Mouse (Mus musculus) midbrain, embryonic 16.5 days (tissue): ENCODE data around the gene Tnk1. TPM values are rescaled to one million over a fixed set of nuclear protein-coding genes. Genes with fewer than 3 reads are reported as not detected.
A peak's percentile ranks its signal among the peaks of the same experiment; 100 is the strongest.

ENCODE experiments used
- ATAC-seq: fragments of 200-750 bp; cut with Nextera tagmentation; 2 replicates; pipeline ENCODE4 v1.8.0; 2017; ENCODE audit warnings: moderate TSS enrichment
- H3K27ac ChIP-seq: fragments of 300-500 bp; sonication (generic); 2 replicates; pipeline ENCODE4 v1.5.1; 2014; ENCODE audit warnings: mild to moderate bottlenecking, low read length, mixed read lengths
- H3K27me3 ChIP-seq: fragments of 300-500 bp; sonication (generic); 2 replicates; pipeline ENCODE4 v1.6.1; 2014; ENCODE audit warnings: low read depth, low read length, mixed read lengths; ENCODE audit not compliant: control insufficient read depth, insufficient read depth
- H3K36me3 ChIP-seq: fragments of 300-500 bp; sonication (generic); 2 replicates; pipeline ENCODE4 v1.6.1; 2014; ENCODE audit warnings: mild to moderate bottlenecking, low read length, moderate library complexity, mixed read lengths; ENCODE audit not compliant: control insufficient read depth, insufficient read depth
- H3K4me1 ChIP-seq: fragments of 300-500 bp; sonication (generic); 2 replicates; pipeline ENCODE4 v1.6.1; 2014; ENCODE audit warnings: mild to moderate bottlenecking, low read length, mixed read lengths; ENCODE audit not compliant: control insufficient read depth, insufficient read depth
- H3K4me2 ChIP-seq: fragments of 300-500 bp; sonication (generic); 2 replicates; pipeline ENCODE4 v1.6.1; 2014; ENCODE audit warnings: mild to moderate bottlenecking, low read length, mixed read lengths
- H3K4me3 ChIP-seq: fragments of 300-500 bp; sonication (generic); 2 replicates; pipeline ENCODE4 v1.5.1; 2014; ENCODE audit warnings: low read depth, mild to moderate bottlenecking, low read length, moderate library complexity, mixed read lengths
- H3K9ac ChIP-seq: fragments of 300-500 bp; sonication (generic); 2 replicates; pipeline ENCODE4 v1.6.1; 2014; ENCODE audit warnings: low read depth, low read length, mixed read lengths
- H3K9me3 ChIP-seq: fragments of 300-500 bp; sonication (generic); replicated peaks from 2 replicates; pipeline ENCODE4 v1.6.1; 2014; ENCODE audit warnings: mild to moderate bottlenecking, low read length, mixed read lengths; ENCODE audit not compliant: control insufficient read depth, poor library complexity, severe bottlenecking
- WGBS: fragments of 180-500 bp; shearing (Covaris S2); extraction: QIAGEN DNeasy Blood & Tissue Kit; methylation state at CpG from one replicate; pipeline ENCODE4 v1.1.7; 2014; 5-methylcytosine and 5-hydroxymethylcytosine counted together
- polyA plus RNA-seq: library from polyadenylated mRNA; unstranded; fragments of >200 nt; fragmentation: Nextera tagmentation; extraction: Ambion mirVana; gene quantifications from 2 replicates; pipeline ENCODE4 v1.2.1, GENCODE M21; 2015

The Tnk1 gene
- polyA plus RNA-seq, 1 experiment from 2014 or later = 0.11 TPM

GRCm38 (mm10) chr11:69880853-69881603, 22.5 kb upstream of the Tnk1 start, which contains the start of gene Kctd11:
Gene Kctd11 (minus strand): TSS chr11:69881406.
- H3K27me3 ChIP-seq = peaks cover 4% of the 10 kb centered on the region
- H3K9ac ChIP-seq = peak within 1 kb of the TSS; percentile 51
- peak within 1 kb of the TSS; percentile 43 for H3K27ac ChIP-seq
- H3K36me3 ChIP-seq = no peaks in the 10 kb centered on the region
- H3K9me3 ChIP-seq = no peaks in the 10 kb centered on the region
- peak within 1 kb of the TSS; percentile 46 for H3K4me3 ChIP-seq
- ATAC-seq = peak; percentile 82
- WGBS = 1% methylated on average over 46 of the region's 46 CpGs
- H3K4me2 ChIP-seq = peak within 1 kb of the TSS; percentile 78
- peaks cover 12% of the 10 kb centered on the region; the same call in 1 of the 2 replicates for H3K4me1 ChIP-seq

DNA sequence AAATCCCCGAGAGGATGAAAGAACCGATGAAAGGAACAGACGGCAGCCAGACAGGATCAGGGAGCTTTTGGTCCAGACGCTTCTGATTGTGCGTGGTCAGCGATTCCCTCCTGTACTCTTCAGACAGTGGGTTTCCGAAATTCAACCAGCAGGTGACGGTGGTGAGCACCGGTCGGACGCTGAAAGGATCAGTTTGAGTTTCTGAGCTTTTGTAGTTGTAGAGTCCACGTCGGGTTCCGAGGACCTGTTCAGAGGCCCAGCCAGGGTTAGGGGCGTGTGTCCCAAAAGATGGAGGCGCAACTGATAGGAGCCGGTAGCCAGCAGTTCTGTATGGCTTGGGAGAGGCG, 21.9 kb upstream of the Tnk1 start:
- Histone ChIP-seq H3K4me1 (peaks cover 12% of the 10 kb centered on the region; the same call in 1 of the 2 replicates), H3K27me3 (peaks cover 4% of the 10 kb centered on the region), H3K9ac (peak overlapping the region; percentile 51), H3K4me2 (peak overlapping the region; percentile 78), H3K4me3 (peak overlapping the region; percentile 46), H3K36me3 (no peaks in the 10 kb centered on the region), H3K27ac (peak overlapping the region; percentile 43; the same call in 1 of the 2 replicates), H3K9me3 (no peaks in the 10 kb centered on the region)
- WGBS = under 1% methylated on average over 18 of the region's 18 CpGs
- ATAC-seq = peak; percentile 56

DNA sequence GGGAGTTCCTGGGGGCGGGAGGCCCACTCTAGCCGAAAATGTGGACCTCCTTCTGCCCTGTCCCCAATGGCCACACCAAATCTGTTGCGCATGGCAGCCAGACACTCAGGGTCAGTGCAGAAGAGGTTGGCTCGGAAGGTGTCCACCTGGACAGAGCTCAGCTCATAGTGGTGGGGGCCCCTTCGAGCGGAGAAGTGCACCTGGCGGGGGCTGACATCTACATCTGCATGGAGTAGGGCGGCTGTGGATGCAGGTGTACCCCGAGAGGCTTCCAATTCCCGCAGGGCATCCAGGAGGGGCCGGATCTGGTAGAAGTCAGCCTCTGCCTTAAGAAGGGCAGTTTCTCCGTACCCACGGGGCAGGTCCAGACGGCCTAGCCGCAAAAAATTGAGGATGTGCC, 21.2 kb upstream of the Tnk1 start:
- 64% methylated on average over 15 of the region's 15 CpGs for WGBS
- Histone ChIP-seq H3K9ac (no peak overlapping the region), H3K36me3 (no peaks in the 10 kb centered on the region), H3K4me1 (peaks cover 12% of the 10 kb centered on the region; the same call in 1 of the 2 replicates), H3K4me3 (no peak overlapping the region), H3K27ac (no peak overlapping the region), H3K9me3 (no peaks in the 10 kb centered on the region), H3K4me2 (peak overlapping the region; percentile 78), H3K27me3 (peaks cover 4% of the 10 kb centered on the region)
- ATAC-seq = no peak

DNA sequence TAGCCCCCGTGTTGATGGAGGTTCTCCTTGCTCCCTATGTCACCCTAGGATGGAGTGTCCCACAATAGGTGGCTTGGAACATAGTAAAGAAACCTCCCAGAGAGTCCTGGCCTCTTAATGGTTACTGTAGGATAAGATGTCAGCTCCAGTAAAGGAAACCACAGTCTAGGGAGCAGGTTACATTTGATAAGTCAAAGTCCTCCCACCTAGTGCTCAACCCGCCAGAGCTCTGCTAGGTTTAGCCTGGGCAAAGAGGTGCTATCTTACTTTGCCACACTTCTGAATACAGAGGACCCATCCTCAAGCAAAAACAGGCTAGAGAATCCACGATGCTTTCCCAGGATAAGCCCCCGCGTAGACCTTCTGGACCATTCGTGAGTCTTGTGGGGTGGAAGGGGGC, 20.4 kb upstream of the Tnk1 start:
- H3K4me2 ChIP-seq = no peak overlapping the region
- no peak overlapping the region for H3K9ac ChIP-seq
- H3K27ac ChIP-seq = no peak overlapping the region
- H3K4me1 ChIP-seq = peaks cover 12% of the 10 kb centered on the region; the same call in 1 of the 2 replicates
- H3K9me3 ChIP-seq = no peaks in the 10 kb centered on the region
- 86% methylated on average over 6 of the region's 6 CpGs for WGBS
- peaks cover 4% of the 10 kb centered on the region for H3K27me3 ChIP-seq
- H3K4me3 ChIP-seq = no peak overlapping the region
- ATAC-seq = no peak
- no peaks in the 10 kb centered on the region for H3K36me3 ChIP-seq

- Histone ChIP-seq H3K4me1 (peaks cover 12% of the 10 kb centered on the region; the same call in 1 of the 2 replicates), H3K27ac (no peak overlapping the region), H3K4me2 (no peak overlapping the region), H3K4me3 (no peak overlapping the region), H3K9me3 (no peaks in the 10 kb centered on the region), H3K27me3 (peaks cover 4% of the 10 kb centered on the region), H3K9ac (no peak overlapping the region), H3K36me3 (no peaks in the 10 kb centered on the region)
- no peak for ATAC-seq
- WGBS = 67% methylated on average over 3 of the region's 3 CpGs
These were observed 19.9 kb upstream of the Tnk1 start for GRCm38 (mm10) chr11:69878399-69878798.

- no peak within 1 kb of the TSS for H3K9ac ChIP-seq
- 91% methylated on average over 11 of the region's 11 CpGs for WGBS
- H3K27me3 ChIP-seq = peaks cover 4% of the 10 kb centered on the region
- peaks cover 12% of the 10 kb centered on the region; the same call in 1 of the 2 replicates for H3K4me1 ChIP-seq
- no peaks in the 10 kb centered on the region for H3K36me3 ChIP-seq
- no peak for ATAC-seq
- H3K9me3 ChIP-seq = no peaks in the 10 kb centered on the region
- H3K4me2 ChIP-seq = peak within 1 kb of the TSS; percentile 21; the same call in 1 of the 2 replicates
- 0 out of 2 replicates have a peak within 1 kb of the TSS, but pooled peaks have one; percentile 4 for H3K4me3 ChIP-seq
- no peak within 1 kb of the TSS for H3K27ac ChIP-seq
These were observed 19.3 kb upstream of the Tnk1 start, which contains the start of gene Tmem95 for GRCm38 (mm10) chr11:69877878-69878277. Gene Tmem95 (minus strand): TSS chr11:69878018.

DNA sequence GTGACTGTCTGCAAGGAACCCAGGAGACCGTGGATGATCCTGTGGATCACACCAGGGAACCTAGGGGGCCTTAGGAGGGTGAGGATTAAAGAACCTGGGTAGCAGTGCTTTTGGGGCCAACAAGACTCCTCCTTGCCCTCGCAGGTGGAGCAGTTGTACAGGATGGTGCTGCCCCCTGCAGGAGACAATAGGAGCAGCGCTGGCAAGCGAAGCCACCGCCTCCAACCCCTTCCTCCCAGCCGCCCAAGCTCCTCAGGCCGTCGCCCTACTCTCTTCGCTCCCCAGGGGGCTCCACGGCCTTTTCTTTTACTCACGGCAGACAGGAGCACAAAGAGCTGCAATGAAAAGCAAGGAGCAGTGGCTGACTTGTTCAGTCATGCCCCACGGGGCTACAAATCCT, 18.3 kb upstream of the Tnk1 start:
- H3K27me3 ChIP-seq = peaks cover 4% of the 10 kb centered on the region
- H3K4me2 ChIP-seq = peak overlapping the region; percentile 21; the same call in 1 of the 2 replicates
- no peak overlapping the region for H3K27ac ChIP-seq
- H3K9ac ChIP-seq = no peak overlapping the region
- 0 out of 2 replicates have a peak overlapping the region, but pooled peaks have one; percentile 4 for H3K4me3 ChIP-seq
- no peak for ATAC-seq
- H3K9me3 ChIP-seq = no peaks in the 10 kb centered on the region
- 2% methylated on average over 12 of the region's 12 CpGs for WGBS
- no peaks in the 10 kb centered on the region for H3K36me3 ChIP-seq
- H3K4me1 ChIP-seq = peaks cover 12% of the 10 kb centered on the region; the same call in 1 of the 2 replicates

GRCm38 (mm10) chr11:69876186-69876585, 17.7 kb upstream of the Tnk1 start:
- Histone ChIP-seq H3K27ac (no peak overlapping the region), H3K9me3 (no peaks in the 10 kb centered on the region), H3K4me1 (peaks cover 6% of the 10 kb centered on the region; the same call in 1 of the 2 replicates), H3K9ac (no peak overlapping the region), H3K36me3 (no peaks in the 10 kb centered on the region), H3K27me3 (no peaks in the 10 kb centered on the region; the same call in 1 of the 2 replicates), H3K4me3 (no peak overlapping the region), H3K4me2 (no peak overlapping the region)
- WGBS = 82% methylated on average over 7 of the region's 7 CpGs
- no peak for ATAC-seq

- ATAC-seq = no peak
- Histone ChIP-seq H3K36me3 (no peaks in the 10 kb centered on the region), H3K9me3 (no peaks in the 10 kb centered on the region), H3K4me2 (no peak overlapping the region), H3K4me3 (no peak overlapping the region), H3K9ac (no peak overlapping the region), H3K27ac (no peak overlapping the region), H3K27me3 (no peaks in the 10 kb centered on the region), H3K4me1 (0 out of 2 replicates have a peak, but pooled peaks cover 2% of the 10 kb centered on the region)
- WGBS = 81% methylated on average over 4 of the region's 4 CpGs
These were observed 13.9 kb upstream of the Tnk1 start for GRCm38 (mm10) chr11:69872451-69872850.
